Mouse (Mus musculus) CD8-positive naive resting alpha-beta T cell, adult 2 months (primary cell): ENCODE data around the gene Thumpd1.

ENCODE experiments used
- DNase-seq, 2 experiments: peaks; one replicate each; pipeline ENCODE4 v3.0.0; 2022; ENCODE audit warnings: low read depth in 2 of 2, low spot score in 2 of 2

Gene Thumpd1

GRCm38 (mm10) chr7:119673465-119673864, 47.1 kb downstream of the Thumpd1 start:
- peak in 1 of 2 experiments; percentile 11 for DNase-seq

DNA sequence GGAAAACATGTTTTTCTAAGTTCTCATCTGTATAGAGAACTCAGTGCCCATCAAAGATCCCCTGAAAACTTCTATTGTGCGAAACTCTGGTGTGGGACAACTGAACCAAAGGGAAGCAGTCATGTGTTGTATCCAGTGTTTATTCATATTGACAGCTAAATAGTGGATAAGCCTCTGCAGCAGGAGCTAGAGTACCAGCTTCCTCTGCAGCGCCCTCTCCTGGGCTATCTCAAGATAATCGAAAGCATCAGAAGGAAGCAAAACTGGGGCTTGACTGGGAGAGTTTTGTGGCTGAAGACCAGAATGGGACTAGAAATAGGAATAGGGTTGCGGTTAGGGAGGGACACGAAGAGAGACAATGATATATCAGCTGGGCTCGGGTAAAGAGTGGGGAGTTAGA, 49.7 kb downstream of the Thumpd1 start:
- DNase-seq, result no peak

GRCm38 (mm10) chr7:119670395-119670794, 50.2 kb downstream of the Thumpd1 start:
- DNase-seq, result no peak

DNA sequence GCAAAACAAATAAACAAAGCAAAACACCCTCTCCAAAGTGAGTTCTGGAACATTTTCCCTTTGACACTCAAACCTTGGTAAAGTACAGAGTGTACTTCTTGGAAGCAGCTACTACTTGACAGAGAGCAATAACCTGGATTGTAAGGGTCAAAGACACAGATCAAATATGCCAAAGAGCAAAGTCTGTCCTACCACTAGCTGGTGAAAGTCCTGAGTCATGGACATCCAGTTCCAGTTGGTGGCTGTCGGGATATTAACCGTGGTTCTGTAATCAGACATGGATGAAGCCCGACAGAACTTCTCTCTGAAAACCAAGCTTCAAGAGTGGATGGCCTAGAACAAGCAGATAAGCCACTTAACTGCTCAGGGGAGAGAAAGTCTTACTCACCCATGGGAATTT, 52.7 kb downstream of the Thumpd1 start:
- no peak for DNase-seq
